Mouse (Mus musculus) Muller cell, postnatal 12 days (primary cell): ENCODE results near the gene Itsn1.

Experiments used
- DNase-seq: peaks from one replicate; pipeline ENCODE4 v3.0.0-alpha.2; 2015; ENCODE audit errors: inconsistent ontology term

Gene Itsn1

DNA sequence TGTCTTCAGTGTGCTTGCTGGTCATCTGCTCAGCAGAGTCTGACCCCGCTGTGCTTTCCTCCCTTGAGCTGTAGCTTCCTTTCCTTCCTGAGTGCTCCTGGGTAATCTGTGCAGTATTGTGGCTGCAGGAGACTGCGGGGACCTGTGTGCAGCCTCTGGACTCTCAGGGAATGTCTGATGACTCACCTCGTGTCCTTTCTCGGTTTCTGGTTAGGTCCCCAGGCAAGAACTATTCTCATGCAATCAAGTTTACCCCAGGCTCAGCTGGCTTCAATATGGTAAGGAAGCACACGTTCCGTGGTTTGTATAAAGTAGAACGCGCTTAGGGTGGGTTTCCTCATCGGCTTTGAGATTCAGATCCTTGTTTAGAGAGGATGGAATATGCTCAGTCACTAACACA, 82.8 kb downstream of the Itsn1 start:
- no peak for DNase-seq

- DNase-seq, result no peak
Observed at GRCm38 (mm10) chr16:91813543-91813942, 84.5 kb downstream of the Itsn1 start.

GRCm38 (mm10) chr16:91815067-91815466, 86.0 kb downstream of the Itsn1 start:
- DNase-seq, result no peak

DNA sequence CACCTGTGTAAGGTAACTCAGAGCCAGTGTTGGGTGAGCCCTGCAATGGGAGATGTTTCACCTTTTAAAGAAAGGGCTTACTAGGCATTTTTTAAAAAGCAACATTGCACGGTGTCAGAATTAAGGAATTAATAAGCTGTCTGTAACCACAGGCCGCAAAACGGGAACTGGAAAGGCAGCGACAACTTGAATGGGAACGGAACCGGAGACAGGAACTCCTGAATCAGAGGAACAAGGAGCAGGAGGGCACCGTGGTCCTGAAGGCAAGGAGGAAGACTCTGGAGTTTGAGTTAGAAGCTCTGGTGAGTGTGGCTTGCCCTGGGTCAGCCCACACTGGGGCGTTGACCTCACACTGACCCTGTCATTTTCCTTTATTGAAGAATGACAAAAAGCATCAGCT, 91.2 kb downstream of the Itsn1 start:
- DNase-seq, result no peak

DNA sequence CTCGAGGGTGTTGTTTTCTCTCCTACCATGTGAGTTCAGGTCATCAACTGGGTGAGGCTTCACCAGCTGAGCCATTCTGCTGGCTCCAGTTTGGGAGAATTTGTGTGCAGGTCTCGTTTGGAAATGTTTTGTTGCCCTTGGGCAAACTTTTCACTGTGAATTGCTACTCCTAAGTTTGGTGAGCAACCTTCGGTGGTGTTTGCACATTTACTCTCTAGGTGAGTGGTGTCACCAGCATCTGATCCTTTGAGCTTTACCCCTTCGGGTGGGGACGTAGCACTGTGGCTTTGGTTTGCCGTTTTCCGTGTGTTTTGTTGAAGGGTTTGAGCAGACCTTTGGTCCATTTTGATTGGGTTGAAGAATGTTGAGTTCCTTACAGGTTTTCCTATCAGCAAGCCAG, 93.2 kb downstream of the Itsn1 start:
- DNase-seq, result no peak

- DNase-seq, result no peak
Observed at GRCm38 (mm10) chr16:91822759-91823158, 93.7 kb downstream of the Itsn1 start.

DNA sequence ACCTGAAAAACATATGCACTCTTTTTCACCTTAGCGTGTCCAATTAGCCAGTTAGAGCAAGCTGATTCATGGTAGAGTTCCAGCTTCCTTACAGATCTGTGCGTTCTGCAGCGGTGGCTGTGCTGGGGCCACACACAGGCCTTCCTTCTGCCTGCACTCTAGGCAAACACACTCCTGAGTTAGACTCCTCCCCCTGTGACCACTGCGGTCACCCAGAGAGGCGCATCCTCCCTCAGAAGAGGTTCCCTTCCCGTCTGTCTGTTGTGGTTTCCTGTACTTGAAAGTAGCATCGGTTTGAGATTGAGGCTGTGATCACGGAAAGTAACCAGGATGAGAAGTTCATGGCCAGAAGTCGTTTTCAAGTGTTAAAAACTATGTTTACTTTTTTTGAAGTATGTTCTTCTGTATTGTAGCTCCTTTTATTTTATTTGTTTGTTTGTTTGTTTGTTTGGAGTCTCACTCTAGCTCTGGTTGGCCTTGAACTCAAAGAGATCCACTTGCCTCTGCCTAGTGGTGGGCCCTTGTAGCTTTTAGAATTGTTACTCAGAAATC, 96.8 kb downstream of the Itsn1 start:
- no peak for DNase-seq

DNA sequence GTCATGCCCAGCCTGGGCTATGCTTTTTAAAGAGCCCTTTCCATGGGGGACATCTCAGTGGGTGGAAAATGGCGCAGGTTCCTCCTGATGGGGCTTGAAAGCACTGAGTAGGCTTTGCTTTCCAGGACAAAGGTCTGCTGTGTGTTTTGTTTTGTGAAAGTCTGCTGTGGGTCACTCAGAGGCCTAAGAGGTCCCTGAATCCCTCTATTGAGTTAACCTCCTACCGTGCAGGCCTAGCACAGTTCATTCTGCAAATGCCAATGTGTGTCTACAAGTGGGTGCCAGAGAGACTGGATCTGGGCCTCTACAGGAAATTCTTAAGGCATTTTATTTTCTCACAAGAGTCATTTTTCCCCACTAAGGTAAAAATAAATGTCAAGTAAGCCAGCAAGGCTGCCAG, 97.8 kb downstream of the Itsn1 start:
- DNase-seq, result peak; percentile 63

GRCm38 (mm10) chr16:91827456-91827855, 98.4 kb downstream of the Itsn1 start:
- DNase-seq, result no peak

- no peak for DNase-seq
Observed at GRCm38 (mm10) chr16:91828160-91828559, 99.1 kb downstream of the Itsn1 start.

DNA sequence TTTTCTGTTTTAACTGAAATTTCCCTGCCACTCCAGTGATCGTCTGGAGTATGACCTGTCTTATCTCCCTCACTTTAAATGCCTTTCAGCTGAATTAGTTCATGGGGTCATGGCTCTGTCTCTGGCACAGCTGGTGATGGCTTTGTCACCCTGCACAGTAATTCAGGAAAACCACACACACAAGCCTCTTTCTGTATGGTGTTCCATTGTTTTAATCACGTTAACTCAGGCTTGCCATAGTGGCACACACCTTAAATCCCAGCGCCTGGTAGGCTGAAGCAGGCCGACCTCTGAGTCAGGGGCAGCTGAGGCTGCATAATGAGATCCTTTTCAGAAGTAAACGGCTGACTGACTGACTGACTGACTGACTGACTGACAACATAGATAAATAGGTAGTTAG, 99.5 kb downstream of the Itsn1 start:
- no peak for DNase-seq

- no peak for DNase-seq
Observed at GRCm38 (mm10) chr16:91829121-91829520, 100.0 kb downstream of the Itsn1 start.

DNA sequence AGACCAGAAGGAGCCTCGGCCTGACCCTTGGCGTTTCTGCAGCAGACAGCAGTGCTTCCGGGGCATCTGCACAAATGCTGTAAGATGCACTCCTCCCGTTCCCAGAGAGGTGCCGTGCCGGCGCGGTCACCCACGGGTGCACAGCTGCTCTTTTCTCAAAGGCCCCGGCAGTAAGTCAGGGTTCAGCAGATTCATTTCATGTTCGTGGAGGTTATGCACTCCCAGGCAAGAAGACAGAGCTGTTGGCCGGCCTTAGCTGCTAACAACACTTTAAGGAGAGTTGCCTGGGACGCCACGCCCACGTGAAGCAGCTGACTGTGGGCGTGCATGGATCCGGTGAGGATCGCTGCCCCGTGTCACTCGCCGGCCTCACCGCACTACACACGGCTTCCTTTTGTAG, 101.2 kb downstream of the Itsn1 start:
- no peak for DNase-seq

GRCm38 (mm10) chr16:91833121-91833520, 104.0 kb downstream of the Itsn1 start:
- no peak for DNase-seq

DNA sequence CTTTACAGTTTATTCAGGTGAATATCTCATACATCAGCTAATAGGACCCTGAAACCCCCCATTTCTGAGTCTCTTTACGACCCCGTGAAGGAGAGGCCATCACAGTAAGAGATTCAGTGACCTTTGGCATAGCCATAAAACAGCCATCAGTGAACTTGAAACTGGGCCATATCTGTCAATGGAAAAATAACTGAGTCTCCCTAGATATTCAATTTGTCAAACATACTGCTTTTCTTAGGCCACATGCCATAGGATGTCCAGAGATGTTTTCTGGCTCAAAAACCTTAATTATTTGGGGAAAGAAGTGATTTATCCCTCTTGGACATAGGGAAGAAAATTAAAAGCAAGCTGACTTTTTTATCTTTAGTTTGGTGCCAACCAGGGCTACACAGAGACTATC, 104.5 kb downstream of the Itsn1 start:
- no peak for DNase-seq

DNA sequence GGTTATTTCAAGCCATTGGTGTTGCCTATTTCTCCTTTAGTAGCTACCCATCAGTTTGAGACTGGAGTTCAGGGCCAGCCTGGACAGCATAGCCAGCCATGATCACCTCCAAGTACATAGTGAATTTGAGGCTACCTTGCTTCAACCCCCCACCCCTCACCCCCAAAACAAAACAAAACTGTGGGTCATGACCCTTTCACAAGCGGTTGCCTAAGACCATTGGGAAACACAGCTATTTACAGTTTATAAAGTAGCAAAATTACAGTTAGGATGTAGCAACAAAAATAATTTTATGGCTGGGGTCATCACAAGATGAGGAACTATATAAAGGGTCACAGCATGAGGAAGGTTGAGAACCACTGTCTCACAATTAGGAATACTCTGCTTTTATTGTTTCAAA, 104.9 kb downstream of the Itsn1 start:
- no peak for DNase-seq

GRCm38 (mm10) chr16:91835790-91836189, 106.7 kb downstream of the Itsn1 start:
- no peak for DNase-seq

- DNase-seq, result peak; percentile 85
Observed at GRCm38 (mm10) chr16:91836592-91837557, 107.8 kb downstream of the Itsn1 start.

- DNase-seq, result no peak
Observed at GRCm38 (mm10) chr16:91837558-91838041, 108.5 kb downstream of the Itsn1 start.

DNA sequence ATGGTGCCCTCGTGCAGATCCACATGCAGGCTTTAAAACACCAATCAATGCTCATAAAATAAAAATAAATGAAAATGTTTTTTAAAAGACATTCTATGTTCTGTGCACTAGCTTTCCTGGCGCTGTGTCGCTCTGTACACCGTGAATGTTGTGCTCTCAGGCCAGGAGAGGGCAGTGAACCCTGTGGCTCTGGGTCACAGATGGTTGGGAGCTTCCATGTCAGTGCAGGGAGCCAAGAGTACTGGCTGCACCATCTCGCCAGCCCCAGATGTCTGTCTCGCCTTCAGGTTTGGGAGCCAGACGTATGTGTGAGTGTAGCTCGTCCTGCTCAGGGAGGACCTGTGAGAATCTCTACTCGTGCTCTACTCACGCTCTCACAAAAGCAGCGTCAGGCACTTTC, 109.7 kb downstream of the Itsn1 start:
- no peak for DNase-seq

DNA sequence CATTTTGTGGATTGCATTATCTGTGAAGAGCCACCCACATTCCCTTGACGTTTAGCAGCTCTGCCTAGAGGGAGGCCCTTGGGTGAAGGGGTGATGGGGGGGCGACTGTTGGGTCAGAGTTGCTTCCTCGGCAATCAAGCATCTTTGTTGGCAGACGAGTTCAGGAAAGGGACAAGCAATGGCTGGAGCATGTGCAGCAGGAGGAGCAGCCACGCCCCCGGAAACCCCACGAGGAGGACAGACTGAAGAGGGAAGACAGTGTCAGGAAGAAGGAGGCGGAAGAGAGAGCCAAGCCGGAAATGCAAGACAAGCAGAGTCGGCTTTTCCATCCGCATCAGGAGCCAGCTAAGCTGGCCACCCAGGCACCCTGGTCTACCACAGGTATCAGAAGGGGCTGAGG, 110.4 kb downstream of the Itsn1 start:
- no peak for DNase-seq

DNA sequence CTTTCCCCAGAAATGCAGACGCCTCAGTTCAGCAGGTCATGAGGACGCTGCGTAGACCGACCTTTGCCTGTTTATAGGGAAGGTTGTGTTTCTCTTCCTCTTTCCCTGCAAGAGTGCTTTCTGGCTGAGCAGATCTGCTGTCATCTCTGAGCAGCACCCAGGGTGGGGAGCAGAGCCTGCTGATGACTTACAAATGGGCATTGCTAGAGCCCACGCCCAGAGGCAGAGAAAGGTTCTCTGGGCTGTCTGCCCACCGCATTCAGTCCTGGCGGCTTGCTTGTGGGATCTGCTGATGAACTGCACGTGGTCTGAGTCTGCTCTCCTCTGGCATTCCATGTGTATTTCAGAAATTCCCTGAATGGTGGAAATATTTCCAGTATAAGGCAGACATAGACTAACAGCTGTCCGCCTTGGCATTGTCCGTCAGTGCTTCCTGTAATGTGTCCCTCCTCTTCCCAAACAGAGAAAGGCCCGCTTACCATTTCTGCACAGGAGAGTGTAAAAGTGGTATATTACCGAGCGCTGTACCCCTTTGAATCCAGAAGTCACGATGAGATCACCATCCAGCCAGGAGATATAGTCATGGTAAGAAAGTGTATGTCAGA, 112.0 kb downstream of the Itsn1 start:
- peak; percentile 92 for DNase-seq
